Mouse (Mus musculus): ENCODE measurements at regions not wholly inside any gene's neighbourhood (a gene's known extent, or its start where the extent isn't known, plus 50 kb on each side); places are given as distances from the start of the nearest gene placed in this dataset.
"Not testable (repeated sequence)": the region's sequence is repeated elsewhere in the genome, so short reads cannot be mapped to it uniquely, and the experiment has no call there.

GRCm38 (mm10) chr10:10270297-10270696 lies 201.8 kb downstream of the Adgb start:
- DNase-seq = no peak

GRCm38 (mm10) chr10:10252540-10253318 lies 219.4 kb downstream of the Adgb start:
- no peak for DNase-seq

GRCm38 (mm10) chr10:10252136-10252535 lies 220.0 kb downstream of the Adgb start:
- DNase-seq = no peak

- DNase-seq = no peak
Observed at GRCm38 (mm10) chr10:10234894-10235523, 237.1 kb downstream of the Adgb start.

- no peak for DNase-seq
Observed at GRCm38 (mm10) chr10:10224582-10225144, 247.5 kb downstream of the Adgb start.

GRCm38 (mm10) chr10:10219726-10220125 lies 252.4 kb downstream of the Adgb start:
- DNase-seq = no peak

GRCm38 (mm10) chr10:10216892-10217291 lies 255.2 kb downstream of the Adgb start:
- DNase-seq = no peak

- DNase-seq = no peak
Observed at GRCm38 (mm10) chr10:10215376-10215775, 256.8 kb downstream of the Adgb start.

- DNase-seq = peak; percentile 40
Observed at GRCm38 (mm10) chr10:10208354-10208753, 263.8 kb downstream of the Adgb start.

GRCm38 (mm10) chr10:10205805-10206520 lies 266.2 kb downstream of the Adgb start:
- DNase-seq = peak; percentile 12

GRCm38 (mm10) chr10:10203982-10204381 lies 268.1 kb downstream of the Adgb start:
- DNase-seq = peak; percentile 6

GRCm38 (mm10) chr10:10190308-10190707 lies 281.8 kb downstream of the Adgb start:
- DNase-seq = no peak

GRCm38 (mm10) chr10:10188113-10188512 lies 284.0 kb downstream of the Adgb start:
- no peak for DNase-seq

GRCm38 (mm10) chr10:10186721-10187120 lies 285.4 kb downstream of the Adgb start:
- DNase-seq = peak; percentile 60

GRCm38 (mm10) chr10:10185298-10185883 lies 284.5 kb upstream of the Stxbp5 start:
- DNase-seq = peak; percentile 51

- DNase-seq = peak; percentile 54
Observed at GRCm38 (mm10) chr10:10184386-10184785, 283.5 kb upstream of the Stxbp5 start.

GRCm38 (mm10) chr10:10177037-10177436 lies 276.2 kb upstream of the Stxbp5 start:
- DNase-seq = not testable (repeated sequence)
